In the genomic region with DNA sequence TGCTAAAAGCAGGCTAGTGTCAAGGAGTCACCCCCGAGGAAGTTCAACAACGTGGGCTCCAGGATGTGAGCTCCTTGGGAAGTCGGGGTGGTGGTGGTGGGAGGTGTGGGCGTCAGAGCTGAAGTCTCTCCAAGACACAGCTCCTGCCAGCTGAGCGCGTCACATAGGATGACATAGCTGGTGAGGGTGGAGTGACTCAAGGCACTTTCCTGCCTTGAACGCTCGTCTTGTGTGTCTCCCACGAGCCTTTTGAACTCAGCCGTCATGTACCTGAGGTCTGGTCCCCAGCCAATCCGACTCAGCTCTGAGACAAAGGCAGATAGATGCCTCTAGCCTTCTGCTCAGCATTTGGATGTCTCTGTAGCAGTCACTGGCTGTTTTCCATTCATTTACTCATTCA, we compare ENCODE assay signal across 22 mouse cellular contexts.
DNase-seq lines count a peak whose midpoint lies in the region; ATAC-seq and TF ChIP-seq lines count a peak whose summit lies in the region.
"Had no signal": no experiment of that assay in that cellular context is flagged by ENCODE, and none has a peak within 500 bp of the region (broad histone marks: within the 10 kb centered on the region; RNA-seq: fewer than 3 reads in every experiment).

No protein-coding gene starts in this region.

- ATAC-seq in hindbrain, embryonic 13.5 days (ENCODE audit: low FRiP score), result no peak
- ATAC-seq: forebrain, embryonic 13.5 days; midbrain, embryonic 13.5 days had no signal

- peak; percentile 12 to 38 for DNase-seq in left cerebral cortex, adult 8-10 months (ENCODE audit: low spot score in 2 of 2)
- DNase-seq in left cerebral cortex, postnatal 4 days, result no peak
- DNase-seq in NIH3T3 (ENCODE audit: low read depth), result peak; percentile 74
- DNase-seq in right cerebral cortex, postnatal 25 days, result peak; percentile 40
- no peak for DNase-seq in kidney, adult 2 months
- DNase-seq: adrenal gland, adult 8-10 months; cerebellum, adult 11 months; cerebellum, postnatal 14 days; embryo, embryonic 11 days; heart, adult 11 months; heart, postnatal 4 days; kidney, adult 8-10 months; kidney, postnatal 25 days; liver; liver, postnatal 0 days; retina, postnatal 1 day had no signal

- no peaks in the 10 kb centered on the region for H3K9me3 ChIP-seq in hindbrain, embryonic 13.5 days
- H3K9me3 ChIP-seq: midbrain, embryonic 13.5 days had no signal

- no peak overlapping the region for H3K4me2 ChIP-seq in hindbrain, embryonic 13.5 days
- H3K4me2 ChIP-seq: forebrain, embryonic 13.5 days; midbrain, embryonic 13.5 days had no signal

- no peak overlapping the region for H3K9ac ChIP-seq in hindbrain, embryonic 13.5 days
- H3K9ac ChIP-seq: forebrain, embryonic 13.5 days; liver, postnatal 0 days; midbrain, embryonic 13.5 days had no signal

- intact Hi-C loops in left cerebral cortex, postnatal 4 days (cut with DNase I), result no loop called here

- H3K27ac ChIP-seq in embryonic fibroblast, embryonic 13.5 days (ENCODE audit: insufficient read depth, low read length), result peak overlapping the region; percentile 14; the same call in 1 of the 2 replicates
- H3K27ac ChIP-seq in kidney, adult 2 months (ENCODE audit: insufficient read depth, low read depth, low read length), result no peak overlapping the region
- no peak overlapping the region for H3K27ac ChIP-seq in hindbrain, embryonic 13.5 days
- H3K27ac ChIP-seq: forebrain, embryonic 13.5 days; macrophage; midbrain, embryonic 13.5 days; stomach, postnatal 0 days had no signal

- H3K4me1 ChIP-seq in embryonic fibroblast, embryonic 13.5 days (ENCODE audit: control insufficient read depth, insufficient read depth, low read length), result peaks cover 6% of the 10 kb centered on the region
- no peaks in the 10 kb centered on the region for H3K4me1 ChIP-seq in kidney, adult 2 months (ENCODE audit: control insufficient read depth, insufficient read depth, low read length)
- no peaks in the 10 kb centered on the region for H3K4me1 ChIP-seq in hindbrain, embryonic 13.5 days (replicated peaks)
- H3K4me1 ChIP-seq: forebrain, embryonic 13.5 days had no signal

- TF ChIP-seq CTCF in embryonic fibroblast, embryonic 13.5 days (IDR thresholded peaks at IDR 0.05; ENCODE audit: borderline replicate concordance, insufficient read depth, low read length), result no peak
- TF ChIP-seq CTCF in kidney, adult 2 months (conservative IDR thresholded peaks at IDR 0.05; ENCODE audit: insufficient read depth, insufficient read length, low read depth, low read length), result no peak

- TF ChIP-seq POLR2A in embryonic fibroblast, embryonic 13.5 days (IDR thresholded peaks at IDR 0.05; ENCODE audit: low read depth, low read length), result no peak
- TF ChIP-seq POLR2A in kidney, adult 2 months (IDR thresholded peaks at IDR 0.05; ENCODE audit: low read depth, low read length), result no peak

- no peaks in the 10 kb centered on the region for H3K27me3 ChIP-seq in kidney, adult 2 months (replicated peaks; ENCODE audit: control insufficient read depth, insufficient read depth, low read length)
- H3K27me3 ChIP-seq in hindbrain, embryonic 13.5 days, result 0 out of 2 replicates have a peak, but pooled peaks cover under 1% of the 10 kb centered on the region
- H3K27me3 ChIP-seq: forebrain, embryonic 13.5 days had no signal

- 53% methylated on average over 11 of the region's 11 CpGs for WGBS in kidney, adult 2 months
- WGBS in hindbrain, embryonic 13.5 days, result 77% methylated on average over 11 of the region's 11 CpGs

- no peak overlapping the region for H3K4me3 ChIP-seq in embryonic fibroblast, embryonic 13.5 days (ENCODE audit: insufficient read depth, low read length)
- H3K4me3 ChIP-seq in kidney, adult 2 months (ENCODE audit: insufficient read depth, low read depth, low read length), result no peak overlapping the region
- no peak overlapping the region for H3K4me3 ChIP-seq in hindbrain, embryonic 13.5 days
- H3K4me3 ChIP-seq: forebrain, embryonic 13.5 days; midbrain, embryonic 13.5 days had no signal

- no peaks in the 10 kb centered on the region for H3K36me3 ChIP-seq in kidney, adult 2 months (ENCODE audit: control insufficient read depth, insufficient read depth, low read length)
- no peaks in the 10 kb centered on the region for H3K36me3 ChIP-seq in hindbrain, embryonic 13.5 days
- H3K36me3 ChIP-seq: midbrain, embryonic 13.5 days had no signal

Comparison
In these comparisons a context has a peak if more than half of its experiments do, and no peak if none do; other contexts are left out.
1. DNase-seq: peak in left cerebral cortex, adult 8-10 months (2 of 2), NIH3T3 (single experiment) and right cerebral cortex, postnatal 25 days (single experiment); none in left cerebral cortex, postnatal 4 days (single experiment) and kidney, adult 2 months (single experiment).